Mouse (Mus musculus) heart, adult 9 months (tissue): ENCODE measurements around the gene Kiss1.
"Not testable (repeated sequence)": the region's sequence is repeated elsewhere in the genome, so short reads cannot be mapped to it uniquely, and the experiment has no call there.

Experiments
- DNase-seq, 2 experiments: peaks; one replicate each; pipeline ENCODE4 v3.0.0; 2022; ENCODE audit warnings: low spot score in 2 of 2

Gene Kiss1

GRCm38 (mm10) chr1:133317149-133317548 is 4.5 kb upstream of the Kiss1 start:
- DNase-seq = no peak

GRCm38 (mm10) chr1:133323333-133323732 is 1.7 kb downstream of the Kiss1 start:
- no peak for DNase-seq

GRCm38 (mm10) chr1:133325951-133326350 is 4.3 kb downstream of the Kiss1 start:
- no peak for DNase-seq

GRCm38 (mm10) chr1:133327094-133327493 is 5.4 kb downstream of the Kiss1 start:
- DNase-seq = no peak

GRCm38 (mm10) chr1:133328299-133328795 is 6.7 kb downstream of the Kiss1 start:
- no peak for DNase-seq

GRCm38 (mm10) chr1:133328896-133329637 is 7.4 kb downstream of the Kiss1 start:
- no peak for DNase-seq

GRCm38 (mm10) chr1:133329638-133329964 is 7.9 kb downstream of the Kiss1 start:
- no peak for DNase-seq

GRCm38 (mm10) chr1:133331142-133331541 is 9.5 kb downstream of the Kiss1 start:
- DNase-seq = no peak

- no peak for DNase-seq
These were observed 11.2 kb downstream of the Kiss1 start for GRCm38 (mm10) chr1:133332656-133333430.

GRCm38 (mm10) chr1:133333937-133334336 is 12.3 kb downstream of the Kiss1 start:
- DNase-seq = no peak

- not testable (repeated sequence) for DNase-seq
These were observed 18.7 kb downstream of the Kiss1 start for GRCm38 (mm10) chr1:133340403-133340802.

- no peak for DNase-seq
These were observed 22.7 kb downstream of the Kiss1 start for GRCm38 (mm10) chr1:133344357-133344756.

GRCm38 (mm10) chr1:133346531-133346930 is 24.9 kb downstream of the Kiss1 start:
- DNase-seq = no peak

GRCm38 (mm10) chr1:133347226-133347625 is 25.6 kb downstream of the Kiss1 start:
- no peak for DNase-seq

GRCm38 (mm10) chr1:133347693-133348520 is 26.2 kb downstream of the Kiss1 start:
- no peak for DNase-seq

GRCm38 (mm10) chr1:133350210-133350609 is 28.5 kb downstream of the Kiss1 start, which contains the start of gene Ren1:
Gene Ren1 (plus strand): TSS chr1:133350510.
- no peak for DNase-seq

- DNase-seq = no peak
These were observed 30.1 kb downstream of the Kiss1 start for GRCm38 (mm10) chr1:133351762-133352161.

- peak in 1 of 2 experiments; percentile 50 for DNase-seq
These were observed 31.7 kb downstream of the Kiss1 start for GRCm38 (mm10) chr1:133353371-133353809.

- DNase-seq = no peak
These were observed 33.8 kb downstream of the Kiss1 start for GRCm38 (mm10) chr1:133355469-133355868.

GRCm38 (mm10) chr1:133355912-133356311 is 34.2 kb downstream of the Kiss1 start:
- DNase-seq = no peak

GRCm38 (mm10) chr1:133356330-133356729 is 34.7 kb downstream of the Kiss1 start:
- DNase-seq = no peak

GRCm38 (mm10) chr1:133361006-133361405 is 39.3 kb downstream of the Kiss1 start:
- no peak for DNase-seq
